Mouse (Mus musculus) hindbrain, embryonic 11.5 days (tissue): Measurements from ENCODE around the gene Trim46. TPM values are rescaled to one million over a fixed set of nuclear protein-coding genes. Genes with fewer than 3 reads are reported as not detected.
A peak's percentile ranks its signal among the peaks of the same experiment; 100 is the strongest.

ENCODE experiments used
- ATAC-seq: fragments of 200-750 bp; cut with Nextera tagmentation; 2 replicates; pipeline ENCODE4 v1.8.0; 2017; ENCODE audit warnings: mild to moderate bottlenecking, moderate TSS enrichment, moderate library complexity; ENCODE audit not compliant: low FRiP score
- DNase-seq: peaks from one replicate; pipeline ENCODE4 v3.0.0-alpha.2; 2015; ENCODE audit warnings: low spot score
- H3K27ac ChIP-seq: fragments of 300-500 bp; sonication (generic); 2 replicates; pipeline ENCODE4 v1.5.1; 2014; ENCODE audit warnings: mild to moderate bottlenecking, low read depth, low read length
- H3K27me3 ChIP-seq: fragments of 300-500 bp; sonication (generic); 2 replicates; pipeline ENCODE4 v1.6.1; 2014; ENCODE audit warnings: mild to moderate bottlenecking, low read length, moderate library complexity, mixed read lengths; ENCODE audit not compliant: control insufficient read depth, insufficient read depth
- H3K36me3 ChIP-seq: fragments of 300-500 bp; sonication (generic); 2 replicates; pipeline ENCODE4 v1.6.1; 2014; ENCODE audit warnings: mild to moderate bottlenecking, low read length, moderate library complexity, mixed read lengths; ENCODE audit not compliant: control insufficient read depth, insufficient read depth
- H3K4me1 ChIP-seq: fragments of 300-500 bp; sonication (generic); replicated peaks from 2 replicates; pipeline ENCODE4 v1.6.1; 2014; ENCODE audit warnings: low read length, mixed read lengths; ENCODE audit not compliant: control insufficient read depth, insufficient read depth
- H3K4me2 ChIP-seq: fragments of 300-500 bp; sonication (generic); replicated peaks from 2 replicates; pipeline ENCODE4 v1.6.1; 2014; ENCODE audit warnings: mild to moderate bottlenecking, low read depth, low read length
- H3K4me3 ChIP-seq: fragments of 300-500 bp; sonication (generic); 2 replicates; pipeline ENCODE4 v1.5.1; 2014; ENCODE audit warnings: low read depth, low read length
- H3K9ac ChIP-seq: fragments of 300-500 bp; sonication (generic); 2 replicates; pipeline ENCODE4 v1.6.1; 2014; ENCODE audit warnings: low read depth, low read length
- H3K9me3 ChIP-seq: fragments of 300-500 bp; sonication (generic); 2 replicates; pipeline ENCODE4 v1.6.1; 2016; ENCODE audit warnings: low read length; ENCODE audit not compliant: control insufficient read depth
- WGBS: fragments of 180-500 bp; shearing (Covaris S2); extraction: QIAGEN DNeasy Blood & Tissue Kit; methylation state at CpG from one replicate; pipeline ENCODE4 v1.1.7; 2014; 5-methylcytosine and 5-hydroxymethylcytosine counted together
- microRNA counts: library from miRNA; unstranded; fragments of <30 nt; microRNA quantifications from one replicate; lab custom pipeline; 2015
- polyA plus RNA-seq: library from polyadenylated mRNA; unstranded; fragments of >200 nt; fragmentation: Nextera tagmentation; extraction: Ambion mirVana; gene quantifications from 2 replicates; pipeline ENCODE4 v1.2.1, GENCODE M21; 2014

Gene Trim46
- polyA plus RNA-seq, 1 experiment from 2014 or later = 9.7 TPM

DNA sequence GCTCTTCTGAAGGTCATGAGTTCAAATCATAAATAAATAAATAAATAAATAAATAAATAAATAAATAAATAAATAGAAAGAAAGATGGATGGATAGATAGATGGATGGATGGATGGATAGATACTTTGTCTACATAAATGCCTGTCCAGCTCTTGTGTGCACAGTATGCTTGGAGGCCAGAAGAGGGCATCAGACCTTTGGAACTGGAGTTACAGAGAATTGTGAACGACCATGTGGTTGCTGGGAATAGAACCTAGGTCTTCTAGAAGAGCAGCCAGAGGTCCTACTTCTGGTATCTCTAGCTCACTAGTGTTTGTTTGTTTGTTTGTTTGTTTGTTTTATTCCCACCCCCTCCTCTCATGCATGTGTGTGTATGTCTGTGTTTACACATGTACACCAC is 52.8 kb downstream of the Trim46 start:
- Histone ChIP-seq H3K4me2 (no peak overlapping the region), H3K27ac (no peak overlapping the region), H3K4me3 (no peak overlapping the region), H3K4me1 (0 out of 2 replicates have a peak, but pooled peaks cover 2% of the 10 kb centered on the region), H3K27me3 (no peaks in the 10 kb centered on the region), H3K9me3 (no peaks in the 10 kb centered on the region), H3K36me3 (no peaks in the 10 kb centered on the region), H3K9ac (no peak overlapping the region)
- no peak for DNase-seq
- no peak for ATAC-seq
- WGBS = 82% methylated on average over 1 of the region's 1 CpGs

GRCm38 (mm10) chr3:89190436-89190835 is 55.7 kb downstream of the Trim46 start:
- H3K4me2 ChIP-seq = no peak overlapping the region
- H3K36me3 ChIP-seq = no peaks in the 10 kb centered on the region
- ATAC-seq (no peak), DNase-seq (no peak)
- H3K4me3 ChIP-seq = no peak overlapping the region
- no peaks in the 10 kb centered on the region for H3K27me3 ChIP-seq
- no peaks in the 10 kb centered on the region for H3K9me3 ChIP-seq
- no peaks in the 10 kb centered on the region for H3K4me1 ChIP-seq
- H3K27ac ChIP-seq = no peak overlapping the region
- 89% methylated on average over 8 of the region's 8 CpGs for WGBS
- no peak overlapping the region for H3K9ac ChIP-seq

- no peaks in the 10 kb centered on the region for H3K36me3 ChIP-seq
- H3K4me1 ChIP-seq = peaks cover 7% of the 10 kb centered on the region
- WGBS = 64% methylated on average over 12 of the region's 12 CpGs
- no peaks in the 10 kb centered on the region for H3K9me3 ChIP-seq
- H3K4me2 ChIP-seq = no peak overlapping the region
- no peak overlapping the region for H3K27ac ChIP-seq
- DNase-seq (no peak), ATAC-seq (no peak)
- no peak overlapping the region for H3K4me3 ChIP-seq
- H3K27me3 ChIP-seq = no peaks in the 10 kb centered on the region
- no peak overlapping the region for H3K9ac ChIP-seq
These were observed 57.6 kb downstream of the Trim46 start for GRCm38 (mm10) chr3:89188478-89188875.

- WGBS = 61% methylated on average over 18 of the region's 18 CpGs
- Histone ChIP-seq H3K9ac (no peak overlapping the region), H3K36me3 (no peaks in the 10 kb centered on the region), H3K9me3 (no peaks in the 10 kb centered on the region), H3K4me3 (no peak overlapping the region), H3K4me2 (no peak overlapping the region), H3K27me3 (no peaks in the 10 kb centered on the region), H3K27ac (no peak overlapping the region), H3K4me1 (peaks cover 8% of the 10 kb centered on the region)
- no peak for DNase-seq
- no peak for ATAC-seq
These were observed 58.2 kb downstream of the Trim46 start for GRCm38 (mm10) chr3:89187690-89188477.

DNA sequence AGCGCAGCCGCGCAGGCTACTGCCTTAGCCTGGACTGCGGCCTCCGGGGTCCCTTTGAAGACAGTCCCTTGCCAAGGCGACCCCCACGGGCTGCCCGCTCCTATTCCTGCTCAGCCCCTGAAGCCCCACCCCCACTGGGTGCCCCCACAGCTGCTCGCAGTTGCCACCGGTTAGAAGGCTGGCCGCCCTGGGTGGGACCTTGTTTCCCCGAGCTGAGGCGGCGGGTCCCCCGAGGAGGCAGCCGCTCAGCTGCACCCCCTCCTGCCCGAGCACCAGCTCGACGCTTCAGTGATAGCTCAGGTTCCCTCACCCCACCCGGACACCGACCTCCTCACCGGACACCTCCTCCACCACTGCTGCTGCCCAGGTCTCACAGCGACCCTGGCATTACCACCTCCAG is 58.9 kb downstream of the Trim46 start:
- no peak overlapping the region for H3K4me2 ChIP-seq
- no peaks in the 10 kb centered on the region for H3K27me3 ChIP-seq
- ATAC-seq (no peak), DNase-seq (no peak)
- H3K9ac ChIP-seq = no peak overlapping the region
- peaks cover 11% of the 10 kb centered on the region for H3K4me1 ChIP-seq
- no peak overlapping the region for H3K27ac ChIP-seq
- no peaks in the 10 kb centered on the region for H3K36me3 ChIP-seq
- no peak overlapping the region for H3K4me3 ChIP-seq
- WGBS = 43% methylated on average over 23 of the region's 23 CpGs
- no peaks in the 10 kb centered on the region for H3K9me3 ChIP-seq

MicroRNAs within 50 kb of the gene (microRNA counts, 519-probe panel; counts per million panel counts)
- 5,230 counts per million, percentile 73 among the panel's probes with 10 or more counts for microRNA mmu-miR-92b (lab: Ali Mortazavi, UCI)

Other genes with a start within 250 kb of the Trim46 start
- 28.7 and 35.4 TPM in 2 replicates for gene Rusc1, start 153.0 kb downstream of the Trim46 start, polyA plus RNA-seq
- gene Gm43738, start 145.2 kb downstream of the Trim46 start, polyA plus RNA-seq = 0.08 TPM in 1 of 2 replicates, not detected in the other
- gene Fdps, start 144.3 kb downstream of the Trim46 start, polyA plus RNA-seq = 390 and 392 TPM in 2 replicates
- 1.6 and 2.0 TPM in 2 replicates for gene Pklr, start 110.2 kb downstream of the Trim46 start, polyA plus RNA-seq
- gene Hcn3, start 86.1 kb downstream of the Trim46 start, polyA plus RNA-seq = 3.6 and 4.5 TPM in 2 replicates
- gene Clk2, start 81.5 kb downstream of the Trim46 start, polyA plus RNA-seq = 27.6 and 30.6 TPM in 2 replicates
- 85.9 and 90.4 TPM in 2 replicates for gene Scamp3, start 68.8 kb downstream of the Trim46 start, polyA plus RNA-seq
- gene Fam189b, start 63.2 kb downstream of the Trim46 start, polyA plus RNA-seq = 18.5 and 19.8 TPM in 2 replicates
- 43.7 and 47.3 TPM in 2 replicates for gene Gba, start 43.4 kb downstream of the Trim46 start, polyA plus RNA-seq
- 40.9 and 44.5 TPM in 2 replicates for gene Thbs3, start 31.1 kb downstream of the Trim46 start, polyA plus RNA-seq
- gene Mtx1, start 19.2 kb downstream of the Trim46 start, polyA plus RNA-seq = 180 and 181 TPM in 2 replicates
- 1.4 and 2.1 TPM in 2 replicates for gene Muc1, start 17.3 kb downstream of the Trim46 start, polyA plus RNA-seq
- gene Krtcap2, start 343 bp downstream of the Trim46 start, polyA plus RNA-seq = 276 and 289 TPM in 2 replicates
- 75.7 and 82.9 TPM in 2 replicates for gene Dpm3, start 13.0 kb upstream of the Trim46 start, polyA plus RNA-seq
- gene Slc50a1, start 24.3 kb upstream of the Trim46 start, polyA plus RNA-seq = 35.9 and 37.5 TPM in 2 replicates
- gene Efna1, start 34.8 kb upstream of the Trim46 start, polyA plus RNA-seq = 14.0 and 16.4 TPM in 2 replicates
- gene Efna3, start 76.7 kb upstream of the Trim46 start, polyA plus RNA-seq = 13.8 TPM in 2 replicates
- 18.9 and 20.6 TPM in 2 replicates for gene Efna4, start 91.7 kb upstream of the Trim46 start, polyA plus RNA-seq
- 17.8 TPM in 2 replicates for gene Adam15, start 103.7 kb upstream of the Trim46 start, polyA plus RNA-seq
- gene Dcst2, start 115.7 kb upstream of the Trim46 start, polyA plus RNA-seq = 0.14 and 0.27 TPM in 2 replicates
- 0.28 and 0.63 TPM in 2 replicates for gene Dcst1, start 118.9 kb upstream of the Trim46 start, polyA plus RNA-seq
- 0.47 and 1.2 TPM in 2 replicates for gene Zbtb7b, start 148.5 kb upstream of the Trim46 start, polyA plus RNA-seq
- gene Lenep, start 156.5 kb upstream of the Trim46 start, polyA plus RNA-seq = 0.22 and 0.95 TPM in 2 replicates
- gene Flad1, start 165.6 kb upstream of the Trim46 start, polyA plus RNA-seq = 26.2 and 26.5 TPM in 2 replicates
- 411 and 414 TPM in 2 replicates for gene Cks1b, start 172.1 kb upstream of the Trim46 start, polyA plus RNA-seq
- 32.2 and 37.0 TPM in 2 replicates for gene Shc1, start 172.1 kb upstream of the Trim46 start, polyA plus RNA-seq
- gene Pygo2, start 183.9 kb upstream of the Trim46 start, polyA plus RNA-seq = 45.0 and 54.5 TPM in 2 replicates
- 8.6 and 10.7 TPM in 2 replicates for gene Pbxip1, start 190.4 kb upstream of the Trim46 start, polyA plus RNA-seq
- 72.2 and 79.6 TPM in 2 replicates for gene Pmvk, start 208.2 kb upstream of the Trim46 start, polyA plus RNA-seq